Comparison of ENCODE assay signal across 15 mouse cellular contexts in genomic region chr3:21931951-21932350, GRCm38 (mm10).
"Had no signal": no experiment of that assay in that cellular context is flagged by ENCODE, and none has a peak within 500 bp of the region (broad histone marks: within the 10 kb centered on the region; RNA-seq: fewer than 3 reads in every experiment).

No protein-coding gene starts in this region.

- H3K9me3 ChIP-seq: limb, embryonic 10.5 days; limb, embryonic 13.5 days; liver, embryonic 15.5 days had no signal

- H3K4me2 ChIP-seq: limb, embryonic 13.5 days; liver, embryonic 15.5 days; midbrain, embryonic 11.5 days had no signal

- ATAC-seq: inflammation-experienced regulatory T-cells, adult 6 months; intestine, embryonic 16.5 days had no signal

- H3K9ac ChIP-seq: limb, embryonic 13.5 days; liver, embryonic 15.5 days had no signal

- H3K27ac ChIP-seq: layer of hippocampus, adult 2 months; limb, embryonic 10.5 days; limb, embryonic 13.5 days; liver, embryonic 15.5 days had no signal

- H3K27me3 ChIP-seq: limb, embryonic 13.5 days; liver, embryonic 15.5 days had no signal

- DNase-seq: layer of hippocampus, adult 9-11 months; liver; lung, adult 2 months; lung, postnatal 14 days; lung, postnatal 4 days; midbrain, embryonic 14.5 days; thymus, adult 18-20 months; thymus, postnatal 36 days had no signal

- H3K36me3 ChIP-seq: limb, embryonic 10.5 days; limb, embryonic 13.5 days; liver, embryonic 15.5 days had no signal

- H3K4me3 ChIP-seq: layer of hippocampus, adult 2 months; limb, embryonic 10.5 days; limb, embryonic 13.5 days; liver, embryonic 15.5 days had no signal
